Mouse (Mus musculus) retina, postnatal 7 days (tissue): ENCODE results near the gene Cdr2.
"Not testable (repeated sequence)": the region's sequence is repeated elsewhere in the genome, so short reads cannot be mapped to it uniquely, and the experiment has no call there.

Experiments used
- DNase-seq: peaks from one replicate; pipeline ENCODE4 v3.0.0-alpha.2; 2012; ENCODE audit warnings: low read depth, low spot score

Gene Cdr2

GRCm38 (mm10) chr7:120982200-120982841, at the start of gene Cdr2, which contains the start of gene Mfsd13b:
Gene Cdr2, minus strand, starts transcription at chr7:120982312.
Gene Mfsd13b, plus strand, starts transcription at chr7:120982509.
- DNase-seq: peak; percentile 97

DNA sequence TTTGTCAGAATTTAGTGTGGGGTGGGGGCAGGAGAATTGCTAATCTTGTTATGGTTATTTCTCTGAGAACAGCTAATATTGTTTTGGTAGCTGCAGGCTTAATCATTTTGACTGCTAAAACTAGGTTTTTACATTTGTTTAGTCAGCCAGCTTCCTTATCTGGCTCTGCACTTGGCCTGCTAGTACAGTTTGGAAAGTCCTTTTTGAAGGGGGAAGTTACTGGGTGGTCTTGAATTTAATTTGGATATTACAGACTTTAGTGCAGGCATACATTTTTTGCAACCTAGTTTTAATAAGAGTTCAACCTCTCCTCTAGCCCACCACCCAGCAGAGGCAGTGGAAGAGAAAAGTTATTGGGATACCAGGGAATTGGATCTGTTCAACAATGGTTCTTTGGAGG, 47.8 kb upstream of the Cdr2 start:
- DNase-seq: not testable (repeated sequence)

DNA sequence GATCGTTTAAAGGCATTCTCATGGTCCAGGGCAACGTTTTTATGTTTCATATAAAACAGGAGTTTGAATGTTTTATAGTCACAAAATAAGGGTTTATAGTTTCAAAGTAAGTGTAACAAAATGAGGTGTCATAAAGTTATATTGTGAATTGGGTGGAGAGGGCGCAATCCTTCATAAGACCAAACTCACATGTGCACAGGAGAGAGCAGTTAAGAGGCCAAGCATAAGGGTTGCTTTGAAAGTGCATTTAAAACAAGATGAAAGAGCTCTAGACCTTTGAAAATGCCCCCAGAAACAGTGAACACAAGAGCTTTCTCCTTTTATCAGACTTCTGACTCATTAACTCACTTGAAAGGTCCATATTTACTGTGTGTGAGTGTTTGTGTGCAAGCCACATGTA, 44.2 kb upstream of the Cdr2 start:
- no peak for DNase-seq

- DNase-seq: no peak
These were observed 43.3 kb upstream of the Cdr2 start for GRCm38 (mm10) chr7:121025221-121026008.

GRCm38 (mm10) chr7:121020277-121020676, 38.2 kb upstream of the Cdr2 start:
- DNase-seq: no peak

DNA sequence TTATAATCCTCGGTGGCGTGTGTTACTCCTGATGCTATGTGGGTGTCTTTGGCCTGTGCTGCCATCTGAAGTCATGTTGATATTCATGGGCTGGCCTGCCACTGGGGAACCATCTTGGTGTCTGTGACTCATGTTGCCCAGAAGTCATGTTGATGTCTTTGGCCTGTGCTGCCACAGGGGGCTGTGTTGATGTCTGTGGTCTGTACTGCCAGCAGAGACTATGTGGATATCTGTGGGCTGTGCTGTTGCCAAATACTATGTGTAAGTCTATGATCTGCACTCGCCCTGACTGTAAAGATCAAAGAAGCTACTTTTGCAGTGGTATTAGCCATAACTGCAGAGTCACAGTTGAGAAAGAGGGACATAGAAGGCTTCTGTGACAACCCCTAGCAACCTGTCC, 36.7 kb upstream of the Cdr2 start:
- DNase-seq: no peak

DNA sequence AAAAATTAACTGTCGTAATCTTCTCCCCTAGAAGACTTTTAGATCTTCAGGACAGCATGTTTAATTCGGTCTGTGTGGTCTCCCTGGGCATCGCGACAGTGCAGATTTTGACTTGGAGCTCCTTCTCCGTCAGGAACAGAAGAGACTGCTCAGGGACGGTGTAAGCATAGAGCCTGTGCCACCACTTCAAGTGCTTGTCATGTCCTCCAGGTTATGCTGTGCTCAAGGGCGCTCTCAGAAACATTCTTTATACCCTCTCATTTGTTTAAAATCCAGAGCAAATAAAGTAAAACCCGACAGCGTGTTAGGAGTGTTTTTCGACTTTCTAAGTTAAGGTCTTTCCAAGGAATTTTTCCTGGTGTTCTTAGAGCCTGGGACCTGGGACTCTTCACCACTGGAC, 32.4 kb upstream of the Cdr2 start:
- DNase-seq: no peak

DNA sequence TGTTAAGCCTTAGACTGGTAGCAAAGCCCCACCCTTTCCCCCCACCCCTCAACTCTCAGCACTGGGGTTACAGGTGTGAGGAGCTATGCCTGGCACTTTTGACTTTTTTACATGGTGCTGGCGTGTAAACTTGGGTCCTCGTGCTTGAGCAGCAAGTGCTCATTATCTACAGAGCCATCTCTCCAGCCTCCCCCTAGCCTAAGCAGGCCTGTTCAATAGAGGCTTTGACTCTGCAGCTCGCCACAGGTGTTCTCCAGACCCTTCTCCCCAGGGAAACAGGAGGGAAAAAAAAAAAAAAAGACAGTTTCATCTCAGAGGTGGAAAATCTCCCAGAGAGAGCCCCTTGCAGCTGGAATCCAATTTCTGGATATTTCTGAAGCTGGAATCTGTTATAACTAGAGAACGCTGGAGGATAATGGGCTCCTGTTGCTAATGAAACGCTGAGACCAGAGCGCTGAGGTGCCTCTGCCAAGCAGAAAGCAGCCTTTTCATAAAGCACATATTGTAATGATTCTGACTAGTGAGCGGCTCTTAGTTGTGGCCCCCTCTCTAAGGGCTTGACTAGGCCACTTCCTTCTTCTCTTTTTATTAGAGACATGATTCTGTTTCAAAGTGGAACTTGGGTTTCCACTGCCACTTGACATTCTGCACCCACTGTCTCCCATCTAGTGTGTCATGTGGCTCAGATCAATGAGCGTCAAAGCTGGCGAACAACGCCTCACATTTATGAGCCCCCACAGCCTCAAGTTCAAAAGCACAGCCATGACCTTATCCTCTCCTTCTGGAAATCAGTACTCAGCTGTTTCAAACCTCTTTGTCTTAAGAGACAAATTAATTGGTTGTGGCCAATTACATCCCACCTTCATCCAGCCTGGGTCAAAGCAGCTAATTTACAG, 29.9 kb upstream of the Cdr2 start:
- DNase-seq: no peak

DNA sequence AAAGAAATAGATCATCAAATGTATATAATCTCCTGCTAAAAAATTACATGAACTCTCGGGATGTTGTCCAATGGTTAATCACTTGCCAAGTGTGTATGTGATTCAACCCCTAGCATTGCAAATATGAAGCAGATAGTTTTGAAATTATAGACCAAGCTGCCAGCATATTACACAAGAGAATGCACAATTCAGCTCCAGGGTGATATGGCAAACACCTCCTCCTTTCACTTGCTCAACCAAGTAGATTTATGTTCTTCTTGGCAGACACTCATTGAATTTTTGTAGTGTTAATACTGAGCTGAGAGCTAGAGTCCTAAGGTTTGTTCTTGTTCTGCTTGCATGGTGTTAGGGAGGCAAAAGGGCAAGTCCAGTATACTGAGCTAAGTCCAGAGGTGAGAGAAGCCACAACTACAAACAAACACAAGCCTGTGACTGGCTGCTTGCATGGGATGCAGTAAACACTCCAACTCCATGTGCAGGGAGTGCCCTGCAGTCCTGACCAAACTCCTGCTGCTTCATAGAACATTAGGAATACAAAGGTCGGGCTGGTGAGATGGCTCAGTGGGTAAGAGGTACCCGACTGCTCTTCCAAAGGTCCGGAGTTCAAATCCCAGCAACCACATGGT, 21.8 kb upstream of the Cdr2 start:
- DNase-seq: no peak

DNA sequence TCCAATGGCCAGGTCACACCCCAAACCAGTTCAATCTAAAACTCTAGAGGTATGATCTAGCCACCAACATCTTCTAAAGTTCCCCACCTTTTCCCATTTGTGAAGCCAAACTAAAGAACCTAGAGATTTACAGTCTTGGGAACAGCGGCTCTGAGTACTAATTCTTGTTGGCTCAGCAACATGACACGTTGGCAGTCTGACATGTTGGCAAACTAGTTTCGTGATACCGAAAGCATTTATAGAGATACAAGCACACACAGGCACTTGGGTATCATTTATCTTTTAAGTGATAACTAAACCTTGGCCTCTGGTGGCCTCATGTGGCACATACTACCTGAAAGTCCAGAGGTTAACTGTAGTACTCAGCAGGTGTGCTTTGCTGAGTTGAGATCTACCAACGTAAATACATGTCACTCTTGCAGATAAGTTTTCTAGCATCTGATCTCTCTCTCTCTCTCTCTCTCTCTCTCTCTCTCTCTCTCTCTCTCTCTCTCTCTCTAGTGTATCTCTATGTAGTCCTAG, 20.4 kb upstream of the Cdr2 start:
- no peak for DNase-seq

DNA sequence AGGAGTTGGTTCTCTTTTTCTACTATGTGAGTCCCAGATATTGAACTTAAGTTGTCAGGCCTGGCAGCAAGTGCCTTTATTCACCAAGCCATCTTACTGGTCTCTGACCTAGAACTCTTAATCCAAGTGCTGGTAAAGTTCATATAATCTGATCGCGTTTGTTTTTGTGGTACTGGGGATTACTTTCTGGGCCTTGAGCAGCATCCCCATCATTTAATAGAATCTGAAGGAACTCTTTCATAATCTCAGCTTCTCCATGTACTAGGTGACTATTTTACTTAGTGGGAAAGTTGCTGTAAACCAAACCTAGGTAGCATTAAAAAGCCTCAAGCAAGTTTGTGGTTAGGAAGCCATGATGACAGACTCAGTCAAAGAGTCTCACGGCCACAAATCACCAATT, 19.8 kb upstream of the Cdr2 start:
- no peak for DNase-seq

DNA sequence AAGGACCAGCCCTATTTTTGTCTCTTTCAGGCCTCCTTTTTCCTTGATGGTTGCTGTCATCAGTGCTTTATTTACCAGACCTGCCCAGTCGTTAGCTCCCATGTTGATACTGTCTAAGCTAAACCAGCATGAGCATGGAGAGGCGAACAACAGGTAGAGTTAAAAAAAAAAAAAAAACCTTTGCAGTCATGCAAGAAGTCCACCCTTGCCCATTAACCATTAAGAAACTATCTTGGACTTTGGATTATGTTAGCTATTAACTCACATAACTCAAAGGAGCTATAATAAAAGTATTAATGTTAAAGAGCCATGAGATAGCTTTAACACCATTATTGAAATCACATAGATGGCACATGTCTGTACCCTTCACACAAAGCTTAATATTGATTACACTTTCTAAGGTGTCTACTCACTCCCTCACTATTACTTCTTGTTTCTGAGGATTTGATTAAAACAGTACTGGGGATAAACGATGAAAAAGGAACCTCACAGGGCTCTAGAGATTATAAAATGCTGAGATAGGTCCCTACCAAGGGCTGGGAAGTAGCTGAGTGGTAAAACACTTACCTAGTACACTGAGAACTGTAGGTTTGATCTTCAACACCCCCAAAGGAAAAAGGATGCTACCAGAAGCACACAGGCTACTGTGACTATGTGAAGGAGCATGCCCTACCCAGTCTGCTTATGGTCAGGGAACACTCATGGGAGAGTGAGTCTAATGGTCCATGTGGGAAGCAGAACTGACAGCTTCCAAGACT, 18.1 kb upstream of the Cdr2 start:
- DNase-seq: no peak

- DNase-seq: no peak
These were observed 17.0 kb upstream of the Cdr2 start for GRCm38 (mm10) chr7:120999021-120999530.

- no peak for DNase-seq
These were observed 9.1 kb upstream of the Cdr2 start for GRCm38 (mm10) chr7:120991191-120991590.

DNA sequence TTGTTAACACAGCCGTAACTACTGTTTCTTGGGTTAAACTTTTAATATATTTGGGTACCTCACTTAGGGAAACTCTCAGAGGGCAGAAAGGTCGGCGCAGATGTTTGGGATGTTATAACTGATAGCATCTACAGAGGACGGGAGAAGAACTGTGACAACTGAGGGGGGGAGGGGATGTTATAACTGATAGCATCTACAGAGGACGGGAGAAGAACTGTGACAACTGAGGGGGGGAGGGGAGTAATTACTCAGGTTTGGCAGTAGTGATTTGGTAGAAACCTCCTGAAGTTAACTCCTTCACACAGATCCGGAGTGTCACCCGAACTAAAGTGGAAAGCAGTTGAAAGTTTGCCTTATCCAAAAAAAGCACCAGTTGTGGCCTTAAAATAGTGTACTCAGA, 856 bp upstream of the Cdr2 start:
- no peak for DNase-seq

- DNase-seq: peak; percentile 14
These were observed 884 bp downstream of the Cdr2 start for GRCm38 (mm10) chr7:120980931-120981924.

- no peak for DNase-seq
These were observed 2.1 kb downstream of the Cdr2 start for GRCm38 (mm10) chr7:120980041-120980440.

GRCm38 (mm10) chr7:120977063-120977462, 5.0 kb downstream of the Cdr2 start:
- no peak for DNase-seq

DNA sequence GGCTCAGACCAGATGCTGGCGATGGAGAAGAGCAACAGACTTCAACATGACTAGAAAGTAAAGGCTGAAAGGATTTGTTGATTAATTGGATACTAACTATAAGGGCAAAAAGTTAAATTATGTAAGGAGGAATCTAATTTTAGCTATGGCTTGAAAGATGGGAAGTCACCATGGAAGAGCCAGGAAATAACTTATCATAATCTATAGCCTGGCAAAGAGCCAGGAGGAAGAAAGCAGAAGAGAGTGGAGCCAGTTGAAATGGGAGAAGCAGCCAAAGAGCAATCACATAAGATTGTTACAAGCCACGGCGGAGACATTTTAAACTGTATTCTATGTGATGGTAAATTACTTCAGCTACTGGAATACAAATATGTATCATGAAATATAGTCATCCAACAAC, 8.1 kb downstream of the Cdr2 start:
- DNase-seq: no peak
